Mouse (Mus musculus): Measurements from ENCODE around the gene Sds. TPM values are rescaled to one million over a fixed set of nuclear protein-coding genes. Genes with fewer than 3 reads are reported as not detected.

Gene Sds
- polyA plus RNA-seq, 1 experiment from 2014 or later, result 1.6 TPM

GRCm38 (mm10) chr5:120434231-120434735 is 42.0 kb upstream of the Sds start:
- Histone ChIP-seq H3K27ac (replicated peaks) (no peak overlapping the region), H3K27me3 (peaks cover 99% of the 10 kb centered on the region), H3K9ac (no peak overlapping the region), H3K36me3 (replicated peaks) (no peaks in the 10 kb centered on the region), H3K4me2 (no peak overlapping the region), H3K4me1 (replicated peaks) (peaks cover 5% of the 10 kb centered on the region; the same call in 1 of the 2 replicates), H3K4me3 (replicated peaks) (no peak overlapping the region), H3K9me3 (replicated peaks) (no peaks in the 10 kb centered on the region)
- ATAC-seq (ENCODE audit: insufficient read depth), result no peak
- 3% methylated on average over 21 of the region's 21 CpGs for WGBS (ENCODE audit: insufficient replicate concordance)

GRCm38 (mm10) chr5:120435006-120435681 is 41.2 kb upstream of the Sds start:
- ATAC-seq (ENCODE audit: insufficient read depth), result no peak
- Histone ChIP-seq H3K4me1 (replicated peaks) (peaks cover 5% of the 10 kb centered on the region; the same call in 1 of the 2 replicates), H3K27ac (replicated peaks) (no peak overlapping the region), H3K4me3 (replicated peaks) (no peak overlapping the region), H3K9me3 (replicated peaks) (no peaks in the 10 kb centered on the region), H3K36me3 (replicated peaks) (no peaks in the 10 kb centered on the region), H3K9ac (no peak overlapping the region), H3K27me3 (peaks cover 99% of the 10 kb centered on the region), H3K4me2 (no peak overlapping the region)
- 2% methylated on average over 44 of the region's 44 CpGs for WGBS (ENCODE audit: insufficient replicate concordance)

- Histone ChIP-seq H3K4me2 (peak overlapping the region; percentile 46), H3K36me3 (replicated peaks) (no peaks in the 10 kb centered on the region), H3K9me3 (replicated peaks) (no peaks in the 10 kb centered on the region), H3K4me3 (replicated peaks) (peak overlapping the region; percentile 23; the same call in 1 of the 2 replicates), H3K27me3 (peaks cover 100% of the 10 kb centered on the region), H3K27ac (replicated peaks) (no peak overlapping the region), H3K4me1 (replicated peaks) (peaks cover 5% of the 10 kb centered on the region; the same call in 1 of the 2 replicates), H3K9ac (no peak overlapping the region)
- WGBS (ENCODE audit: insufficient replicate concordance), result 2% methylated on average over 47 of the region's 47 CpGs
- no peak for ATAC-seq (ENCODE audit: insufficient read depth)
Observed at GRCm38 (mm10) chr5:120435731-120436501, 40.4 kb upstream of the Sds start.

DNA sequence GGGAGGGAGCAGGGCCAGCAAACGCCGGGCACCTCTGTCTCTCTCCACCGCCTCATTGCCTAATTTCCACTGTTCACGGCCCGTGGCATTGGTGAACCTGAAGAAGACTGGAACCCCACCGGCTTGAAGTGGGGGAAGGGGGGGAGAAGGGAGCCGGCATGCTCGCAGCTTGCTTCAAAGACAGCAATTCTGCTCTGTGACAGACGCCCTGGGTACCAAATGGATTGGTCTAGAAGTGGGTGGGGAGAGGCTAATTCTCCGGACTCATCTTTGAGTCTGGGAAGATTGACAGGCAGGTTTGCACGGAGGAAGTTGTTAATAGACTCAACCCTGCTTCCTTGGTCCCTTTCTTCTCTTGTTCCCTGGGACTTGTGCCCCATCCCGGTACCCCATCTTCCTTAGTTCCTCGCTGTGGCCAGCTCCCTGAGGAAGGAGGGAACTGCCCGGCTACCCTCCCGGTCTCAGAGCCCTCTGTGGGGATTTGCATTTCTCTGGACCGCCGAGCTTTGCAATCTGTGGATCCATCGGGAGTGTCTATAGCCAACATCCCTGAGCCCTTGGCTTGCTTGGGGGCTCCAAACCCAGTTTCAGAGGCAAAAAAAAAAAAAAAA is 39.3 kb upstream of the Sds start:
- H3K4me1 ChIP-seq (replicated peaks), result peaks cover 5% of the 10 kb centered on the region; the same call in 1 of the 2 replicates
- ATAC-seq (ENCODE audit: insufficient read depth), result no peak
- WGBS (ENCODE audit: insufficient replicate concordance), result 3% methylated on average over 18 of the region's 18 CpGs

GRCm38 (mm10) chr5:120437539-120437938 is 38.8 kb upstream of the Sds start:
- H3K9me3 ChIP-seq (replicated peaks), result no peaks in the 10 kb centered on the region
- no peak overlapping the region for H3K4me2 ChIP-seq
- no peak overlapping the region for H3K27ac ChIP-seq (replicated peaks)
- peaks cover 99% of the 10 kb centered on the region for H3K27me3 ChIP-seq
- H3K9ac ChIP-seq, result no peak overlapping the region
- H3K4me3 ChIP-seq (replicated peaks), result no peak overlapping the region
- WGBS (ENCODE audit: insufficient replicate concordance), result 2% methylated on average over 17 of the region's 17 CpGs
- no peaks in the 10 kb centered on the region for H3K36me3 ChIP-seq (replicated peaks)
- H3K4me1 ChIP-seq (replicated peaks), result peaks cover 5% of the 10 kb centered on the region; the same call in 1 of the 2 replicates
- no peak for ATAC-seq (ENCODE audit: insufficient read depth)

More for the DNA sequence above, 39.3 kb upstream of the Sds start:
- Histone ChIP-seq H3K36me3 (replicated peaks) (no peaks in the 10 kb centered on the region), H3K4me3 (replicated peaks) (no peak overlapping the region), H3K9me3 (replicated peaks) (no peaks in the 10 kb centered on the region), H3K9ac (no peak overlapping the region), H3K27me3 (peaks cover 99% of the 10 kb centered on the region), H3K4me2 (no peak overlapping the region), H3K27ac (replicated peaks) (no peak overlapping the region)

- no peak overlapping the region for H3K4me3 ChIP-seq (replicated peaks)
- ATAC-seq (ENCODE audit: insufficient read depth), result no peak
- H3K36me3 ChIP-seq (replicated peaks), result no peaks in the 10 kb centered on the region
- H3K27ac ChIP-seq (replicated peaks), result no peak overlapping the region
- H3K9me3 ChIP-seq (replicated peaks), result no peaks in the 10 kb centered on the region
- H3K27me3 ChIP-seq, result peaks cover 99% of the 10 kb centered on the region
- no peak overlapping the region for H3K9ac ChIP-seq
- H3K4me2 ChIP-seq, result no peak overlapping the region
- H3K4me1 ChIP-seq (replicated peaks), result peaks cover 5% of the 10 kb centered on the region; the same call in 1 of the 2 replicates
- under 1% methylated on average over 33 of the region's 33 CpGs for WGBS (ENCODE audit: insufficient replicate concordance)
Observed at GRCm38 (mm10) chr5:120437986-120438385, 38.3 kb upstream of the Sds start.

- Histone ChIP-seq H3K27me3 (peaks cover 99% of the 10 kb centered on the region), H3K27ac (replicated peaks) (no peak overlapping the region), H3K36me3 (replicated peaks) (no peaks in the 10 kb centered on the region), H3K9me3 (replicated peaks) (no peaks in the 10 kb centered on the region), H3K9ac (no peak overlapping the region), H3K4me3 (replicated peaks) (no peak overlapping the region), H3K4me2 (no peak overlapping the region), H3K4me1 (replicated peaks) (peaks cover 5% of the 10 kb centered on the region; the same call in 1 of the 2 replicates)
- 1% methylated on average over 13 of the region's 13 CpGs for WGBS (ENCODE audit: insufficient replicate concordance)
- no peak for ATAC-seq (ENCODE audit: insufficient read depth)
Observed at GRCm38 (mm10) chr5:120438469-120438868, 37.9 kb upstream of the Sds start.

GRCm38 (mm10) chr5:120438991-120439710 is 37.2 kb upstream of the Sds start:
- no peak overlapping the region for H3K4me3 ChIP-seq (replicated peaks)
- no peak overlapping the region for H3K4me2 ChIP-seq
- no peaks in the 10 kb centered on the region for H3K36me3 ChIP-seq (replicated peaks)
- peaks cover 96% of the 10 kb centered on the region for H3K27me3 ChIP-seq
- no peak overlapping the region for H3K27ac ChIP-seq (replicated peaks)
- ATAC-seq (ENCODE audit: insufficient read depth), result no peak
- H3K9me3 ChIP-seq (replicated peaks), result no peaks in the 10 kb centered on the region
- H3K9ac ChIP-seq, result no peak overlapping the region
- peaks cover 5% of the 10 kb centered on the region; the same call in 1 of the 2 replicates for H3K4me1 ChIP-seq (replicated peaks)
- 2% methylated on average over 27 of the region's 27 CpGs for WGBS (ENCODE audit: insufficient replicate concordance)

DNA sequence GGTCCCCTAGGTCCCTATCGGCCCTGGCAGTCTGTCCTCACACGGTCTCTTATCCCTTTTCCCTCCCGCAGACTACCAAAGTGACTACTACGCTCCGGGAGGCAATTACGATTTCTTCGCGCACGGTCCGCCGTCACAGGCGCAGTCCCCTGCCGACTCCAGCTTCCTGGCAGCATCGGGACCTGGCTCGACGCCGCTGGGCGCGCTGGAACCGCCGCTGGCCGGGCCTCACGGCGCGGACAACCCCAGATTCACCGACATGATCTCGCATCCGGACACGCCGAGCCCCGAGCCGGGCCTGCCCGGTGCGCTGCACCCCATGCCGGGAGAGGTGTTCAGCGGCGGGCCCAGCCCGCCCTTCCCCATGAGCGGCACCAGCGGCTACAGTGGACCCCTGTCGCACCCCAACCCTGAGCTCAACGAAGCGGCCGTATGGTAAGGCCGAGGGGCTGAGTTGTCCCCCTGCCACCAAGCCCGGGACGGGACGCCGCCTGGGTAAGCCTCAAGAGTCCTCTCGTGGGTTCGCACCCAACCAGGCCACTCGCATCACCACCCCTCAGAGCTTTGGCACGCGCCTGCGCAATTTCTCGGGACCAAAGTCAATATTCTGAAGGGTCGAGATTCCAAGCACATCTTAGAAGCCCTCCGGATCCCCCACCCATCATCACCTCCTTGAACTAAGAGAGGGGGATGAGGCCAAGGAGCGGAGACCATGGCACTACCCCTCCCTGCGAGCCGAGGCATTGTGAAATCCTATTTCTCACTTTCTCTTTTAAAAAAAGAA is 36.2 kb upstream of the Sds start:
- Histone ChIP-seq H3K27ac (replicated peaks) (no peak overlapping the region), H3K9ac (no peak overlapping the region), H3K4me3 (replicated peaks) (peak overlapping the region; percentile 17), H3K36me3 (replicated peaks) (no peaks in the 10 kb centered on the region), H3K4me2 (peak overlapping the region; percentile 29), H3K27me3 (peaks cover 96% of the 10 kb centered on the region), H3K4me1 (replicated peaks) (peaks cover 5% of the 10 kb centered on the region; the same call in 1 of the 2 replicates), H3K9me3 (replicated peaks) (no peaks in the 10 kb centered on the region)
- no peak for ATAC-seq (ENCODE audit: insufficient read depth)
- 2% methylated on average over 61 of the region's 61 CpGs for WGBS (ENCODE audit: insufficient replicate concordance)

DNA sequence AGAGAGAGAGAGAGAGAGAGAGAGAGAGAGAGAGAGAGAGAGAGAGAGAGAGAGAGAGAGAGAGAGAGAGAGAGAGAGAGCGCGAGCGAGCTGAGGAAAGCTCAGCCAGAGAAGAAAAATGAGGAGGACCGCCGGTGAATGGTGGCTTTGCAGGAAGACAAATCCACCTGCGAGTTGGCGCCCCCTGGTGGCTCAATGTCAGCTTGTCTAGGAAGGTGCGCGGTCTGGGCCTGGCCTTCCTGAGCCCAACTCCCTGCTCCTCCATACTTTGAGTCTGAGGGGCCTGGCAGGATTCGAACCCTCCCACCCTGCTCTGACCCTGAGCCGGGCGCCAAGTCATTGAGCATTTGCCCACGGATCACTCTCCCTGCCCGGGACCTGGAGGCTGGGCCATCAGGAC is 35.6 kb upstream of the Sds start:
- Histone ChIP-seq H3K27ac (replicated peaks) (no peak overlapping the region), H3K4me1 (replicated peaks) (peaks cover 5% of the 10 kb centered on the region; the same call in 1 of the 2 replicates), H3K4me2 (peak overlapping the region; percentile 29), H3K27me3 (peaks cover 96% of the 10 kb centered on the region), H3K36me3 (replicated peaks) (no peaks in the 10 kb centered on the region), H3K9ac (no peak overlapping the region), H3K9me3 (replicated peaks) (no peaks in the 10 kb centered on the region), H3K4me3 (replicated peaks) (peak overlapping the region; percentile 17; the same call in 1 of the 2 replicates)
- ATAC-seq (ENCODE audit: insufficient read depth), result no peak
- WGBS (ENCODE audit: insufficient replicate concordance), result 6% methylated on average over 14 of the region's 14 CpGs

Measured in liver, embryonic 15.5 days (tissue).